Mouse (Mus musculus): ENCODE results near the gene Tmem177.

GRCm38 (mm10) chr1:119936861-119937260 is 23.9 kb upstream of the Tmem177 start:
- TF ChIP-seq CTCF (IDR thresholded peaks at IDR 0.05; ENCODE audit: low read depth, low read length): no peak
- TF ChIP-seq POLR2AphosphoS5 (IDR thresholded peaks at IDR 0.05; ENCODE audit: insufficient replicate concordance, low read depth, low read length): no peak
- no peak for TF ChIP-seq GATA2 (IDR thresholded peaks at IDR 0.05; ENCODE audit: borderline replicate concordance, low read depth, low read length)

Data from G1E (cell line).